Mouse (Mus musculus): ENCODE data around the gene Lss.
A peak's percentile ranks its signal among the peaks of the same experiment; 100 is the strongest.

The Lss gene

DNA sequence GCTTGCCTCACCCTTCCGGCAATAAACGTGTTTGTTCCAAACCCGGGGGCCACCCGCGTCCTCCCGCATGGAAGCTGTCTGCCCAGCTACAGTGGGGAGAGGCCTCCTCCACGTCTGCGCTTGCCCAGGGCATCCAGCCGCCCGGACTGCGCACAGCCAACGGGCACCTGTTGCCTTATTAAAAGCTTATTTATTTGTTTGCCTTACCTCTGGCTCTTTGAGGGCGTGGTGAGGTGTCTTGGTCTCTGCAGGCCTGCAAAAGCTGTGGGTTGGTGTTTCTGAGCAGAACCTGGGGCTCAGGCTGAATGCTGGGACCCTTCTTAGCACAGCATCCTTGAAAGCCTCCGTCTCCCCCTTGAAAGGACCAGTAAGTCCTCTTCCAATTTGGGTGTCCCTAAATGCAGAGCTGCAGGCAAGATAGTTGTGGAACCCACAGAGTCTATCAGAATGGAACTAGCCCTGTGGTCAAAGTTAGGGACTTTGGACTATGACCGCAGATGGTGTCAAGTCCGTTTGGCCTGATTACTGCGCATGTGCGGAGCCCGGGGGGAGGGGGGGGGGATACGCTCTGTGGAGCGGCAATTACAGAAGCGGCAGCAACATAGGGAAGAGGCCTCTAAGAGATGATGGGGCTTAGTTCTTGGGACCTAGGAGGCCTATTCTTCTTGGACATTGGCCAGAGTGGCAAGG, 38.8 kb downstream of the Lss start:
- DNase-seq (ENCODE audit: low spot score): no peak

DNA sequence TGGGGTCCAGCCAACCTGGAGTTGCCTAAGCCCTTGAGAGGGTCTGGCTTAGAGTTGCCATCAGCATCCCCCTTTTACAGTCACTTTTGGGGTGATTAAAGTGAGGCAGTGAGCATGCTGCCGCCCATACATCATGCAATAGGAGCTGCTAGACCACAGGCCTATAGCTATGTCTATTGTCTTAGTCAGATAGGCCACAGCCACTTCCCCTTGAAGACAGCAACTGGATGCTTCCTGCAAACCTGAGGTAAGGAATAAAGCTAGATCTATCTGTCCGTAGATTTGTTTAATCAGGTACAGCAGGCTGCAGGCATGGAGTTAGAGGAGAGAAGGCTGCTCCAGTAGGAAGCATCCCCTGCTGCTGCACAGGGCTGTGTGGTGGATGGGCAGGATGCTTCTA, 39.7 kb downstream of the Lss start:
- no peak for DNase-seq (ENCODE audit: low spot score)

DNA sequence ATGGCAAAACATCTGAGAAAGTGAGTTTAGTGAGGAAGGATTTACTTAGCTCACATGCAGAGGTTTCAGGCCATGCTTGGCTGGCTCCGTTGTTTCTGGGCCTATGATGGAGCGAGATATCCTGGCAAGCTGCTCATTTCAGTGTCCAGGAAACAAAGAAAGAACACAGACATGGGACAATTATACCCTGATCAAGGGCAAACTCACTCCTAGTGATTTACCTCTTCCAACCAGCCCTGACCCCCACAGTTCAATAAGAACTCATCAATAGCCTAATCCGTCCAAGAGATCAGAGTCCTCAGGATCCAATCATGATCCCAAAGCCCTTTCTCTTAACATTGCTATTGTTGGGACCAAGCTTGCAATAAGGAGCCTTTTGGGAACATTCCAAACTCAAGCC, 40.8 kb downstream of the Lss start:
- no peak for DNase-seq (ENCODE audit: low spot score)

DNA sequence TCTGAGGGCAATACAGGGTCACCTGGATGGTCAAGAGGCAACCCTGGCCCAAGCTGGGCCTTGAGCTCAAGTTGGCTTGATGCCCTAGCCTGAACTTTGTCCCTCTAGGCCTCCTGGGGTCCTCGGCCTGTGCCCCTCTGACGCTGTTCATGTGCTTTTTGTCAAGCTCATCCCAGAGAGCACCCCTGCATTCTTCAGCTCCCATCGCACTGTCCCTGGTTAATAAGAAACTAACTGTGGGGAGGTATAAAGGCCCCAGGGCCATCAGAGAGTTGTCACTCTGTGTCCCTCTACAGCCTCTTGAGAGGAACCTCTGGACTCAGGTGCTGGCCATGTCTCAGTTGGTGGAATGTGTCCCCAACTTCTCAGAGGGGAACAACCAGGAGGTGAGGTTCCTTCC, 44.0 kb downstream of the Lss start, which contains the start of gene Ftcd:
Gene Ftcd (plus strand): TSS at position 275 of the 400 bp plus-strand sequence.
- DNase-seq (ENCODE audit: low spot score): no peak

- DNase-seq (ENCODE audit: low spot score): no peak
Measured at GRCm38 (mm10) chr10:76576920-76577319, 45.5 kb downstream of the Lss start.

DNA sequence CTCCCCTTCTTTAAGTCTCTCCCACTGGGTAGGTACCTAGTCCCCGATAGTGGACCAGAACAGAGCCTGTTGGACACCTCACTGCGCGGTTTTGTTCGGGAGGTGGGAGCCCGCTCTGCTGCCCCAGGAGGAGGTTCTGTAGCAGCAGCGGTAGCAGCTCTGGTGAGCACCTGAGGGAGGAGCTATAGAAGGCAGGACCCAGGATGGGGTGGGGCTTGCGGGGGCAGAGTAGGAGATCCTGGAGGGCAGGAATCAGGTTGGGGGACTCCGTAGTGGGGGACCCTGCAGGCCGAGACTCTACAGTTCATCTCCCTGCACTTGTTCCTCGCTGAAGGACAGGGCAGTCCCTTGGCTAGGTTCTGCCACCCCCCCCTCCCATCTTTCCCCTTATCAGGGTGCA, 52.8 kb downstream of the Lss start:
- peak; percentile 2 for DNase-seq (ENCODE audit: low spot score)

GRCm38 (mm10) chr10:76586190-76586589, 54.8 kb downstream of the Lss start:
- no peak for DNase-seq (ENCODE audit: low spot score)

GRCm38 (mm10) chr10:76590197-76590596, 58.8 kb downstream of the Lss start:
- no peak for DNase-seq (ENCODE audit: low spot score)

DNA sequence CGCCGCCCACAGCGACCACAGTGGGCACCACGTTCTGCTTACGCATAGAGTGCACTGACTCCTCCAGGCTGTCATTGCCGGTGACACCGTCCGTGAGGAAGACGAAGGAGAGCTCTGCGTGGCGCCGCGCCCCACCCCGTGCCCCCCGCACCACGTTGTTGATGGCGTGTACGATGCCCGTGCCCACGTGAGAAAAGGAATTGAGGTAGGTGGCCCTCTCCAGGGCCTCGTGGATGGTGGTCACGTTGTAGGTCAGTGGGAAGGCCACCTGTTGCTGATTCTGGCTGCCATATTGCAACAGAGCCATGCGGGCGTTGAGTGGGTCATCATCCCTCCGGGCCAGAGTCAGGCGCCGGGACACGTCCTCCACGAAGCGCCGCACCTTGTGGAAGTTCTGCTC, 65.0 kb downstream of the Lss start:
- no peak for DNase-seq (ENCODE audit: low spot score)

DNA sequence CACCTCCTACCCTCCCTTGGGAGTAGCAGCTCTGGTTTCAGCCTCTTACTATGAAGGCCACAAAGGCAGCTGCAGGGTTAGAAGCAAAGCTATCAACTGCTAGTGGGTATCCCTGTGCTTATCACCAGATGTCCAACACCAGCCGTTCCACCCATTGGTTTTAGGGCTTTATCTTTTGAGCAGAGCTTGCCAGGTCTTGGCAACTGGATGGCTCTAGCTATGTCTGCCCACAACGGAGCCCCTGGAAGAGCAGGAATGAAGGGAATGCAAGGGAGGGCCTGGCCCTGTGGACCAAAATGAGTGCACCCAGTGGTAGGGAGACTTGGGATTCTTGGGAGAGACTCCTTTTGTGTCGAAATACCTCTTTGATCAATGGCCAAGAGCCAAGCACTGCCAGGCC, 71.3 kb downstream of the Lss start:
- DNase-seq (ENCODE audit: low spot score): no peak

Data from retina, embryonic 14.5 days (tissue).